Mouse (Mus musculus): ENCODE measurements around the gene Hif3a.

The Hif3a gene

GRCm38 (mm10) chr7:16992451-16992807 is 69.8 kb downstream of the Hif3a start, which contains the start of gene Ccdc8:
Ccdc8 (plus strand) TSS chr7:16992708.
- no peak for DNase-seq (ENCODE audit: low spot score in 2 of 2)

- no peak for DNase-seq (ENCODE audit: low spot score in 2 of 2)
These were observed 70.4 kb downstream of the Hif3a start for GRCm38 (mm10) chr7:16991681-16992450.

GRCm38 (mm10) chr7:16990006-16990744 is 72.1 kb downstream of the Hif3a start:
- no peak for DNase-seq (ENCODE audit: low spot score in 2 of 2)

GRCm38 (mm10) chr7:16988405-16988804 is 73.8 kb downstream of the Hif3a start:
- DNase-seq (ENCODE audit: low spot score in 2 of 2), result no peak

- DNase-seq (ENCODE audit: low spot score in 2 of 2), result no peak
These were observed 74.6 kb downstream of the Hif3a start for GRCm38 (mm10) chr7:16987541-16988149.

- peak; percentile 80 to 82 for DNase-seq (ENCODE audit: low spot score in 2 of 2)
These were observed 79.2 kb downstream of the Hif3a start, which contains the start of gene Gm42372 for GRCm38 (mm10) chr7:16982859-16983568. Gm42372 (plus strand) TSS chr7:16983086.
